Mouse (Mus musculus): Measurements from ENCODE around the gene Spin2-ps6. TPM values are rescaled to one million over a fixed set of nuclear protein-coding genes. Genes with fewer than 3 reads are reported as not detected.
"Not testable (repeated sequence)": the region's sequence is repeated elsewhere in the genome, so short reads cannot be mapped to it uniquely, and the experiment has no call there.

The Spin2-ps6 gene
- polyA plus RNA-seq (2012; rRNA removed) = not detected in 2 replicates

- not testable (repeated sequence) for H3K4me1 ChIP-seq (replicated peaks; ENCODE audit: control insufficient read depth, insufficient read depth, low read length)
- 86% methylated on average over 1 of the region's 3 CpGs for WGBS
Measured at GRCm38 (mm10) chrX:33234569-33234968, at the start of gene Spin2-ps6. TSS of gene Spin2-ps6 (plus strand) at chrX:33234869.

More at GRCm38 (mm10) chrX:33234569-33234968, at the start of gene Spin2-ps6:
- not testable (repeated sequence) for H3K36me3 ChIP-seq (ENCODE audit: control insufficient read depth, insufficient read depth, low read length); DNase-seq; H3K27ac ChIP-seq (ENCODE audit: control insufficient read depth, insufficient read depth, low read length); H3K27me3 ChIP-seq (ENCODE audit: control insufficient read depth, insufficient read depth, low read length); H3K4me3 ChIP-seq (ENCODE audit: control insufficient read depth, insufficient read depth, low read length)

Other genes with a start within 250 kb of the Spin2-ps6 start
- not detected in 2 replicates for gene Btbd35f12, start 78.5 kb downstream of the Spin2-ps6 start, polyA plus RNA-seq (2012; rRNA removed)